16 mouse cellular contexts compared by ENCODE assay signal in genomic region chr5:116029071-116029470, GRCm38 (mm10). TPM values are rescaled to one million over a fixed set of nuclear protein-coding genes. Genes with fewer than 3 reads are reported as not detected.
A peak's percentile ranks its signal among the peaks of the same experiment; 100 is the strongest.
DNase-seq lines count a peak whose midpoint lies in the region; ATAC-seq and TF ChIP-seq lines count a peak whose summit lies in the region.
"Had no signal": no experiment of that assay in that cellular context is flagged by ENCODE, and none has a peak within 500 bp of the region (broad histone marks: within the 10 kb centered on the region; RNA-seq: fewer than 3 reads in every experiment).

No protein-coding gene starts in this region.

- H3K9me3 ChIP-seq in embryonic facial prominence, embryonic 13.5 days, result no peaks in the 10 kb centered on the region
- H3K9me3 ChIP-seq in embryonic facial prominence, embryonic 10.5 days, result no peaks in the 10 kb centered on the region
- no peaks in the 10 kb centered on the region for H3K9me3 ChIP-seq in MEL (replicated peaks; ENCODE audit: insufficient read depth, low read length)
- no peaks in the 10 kb centered on the region for H3K9me3 ChIP-seq in liver, embryonic 11.5 days (ENCODE audit: control insufficient read depth, low read length)
- H3K9me3 ChIP-seq in forebrain, embryonic 10.5 days, result no peaks in the 10 kb centered on the region

- peak; percentile 87 to 96 for TF ChIP-seq EP300 in MEL (IDR thresholded peaks at IDR 0.05; ENCODE audit: low read depth in 1 of 2, low read length in 2 of 2)

- no peak overlapping the region for H3K4me3 ChIP-seq in embryonic facial prominence, embryonic 13.5 days
- H3K4me3 ChIP-seq in embryonic facial prominence, embryonic 10.5 days, result no peak overlapping the region
- H3K4me3 ChIP-seq in MEL (ENCODE audit: control insufficient read depth in 1 of 2, insufficient read depth in 1 of 2, low read depth in 2 of 2, low read length in 2 of 2), result peak overlapping the region in 1 of 2 experiments; percentile 52; a peak in 2 of 4 replicates
- H3K4me3 ChIP-seq in liver, embryonic 11.5 days (ENCODE audit: low read depth, low read length), result peak overlapping the region; percentile 11; the same call in 1 of the 2 replicates
- no peak overlapping the region for H3K4me3 ChIP-seq in forebrain, embryonic 10.5 days

- peaks cover 6% of the 10 kb centered on the region for H3K79me2 ChIP-seq in MEL (ENCODE audit: control insufficient read depth, insufficient read depth, low read length, poor library complexity)

- H3K36me3 ChIP-seq in embryonic facial prominence, embryonic 13.5 days, result no peaks in the 10 kb centered on the region
- H3K36me3 ChIP-seq in embryonic facial prominence, embryonic 10.5 days (replicated peaks), result no peaks in the 10 kb centered on the region
- H3K36me3 ChIP-seq in MEL (ENCODE audit: control insufficient read depth in 1 of 2, insufficient read depth in 2 of 2, low read length in 2 of 2), result peaks cover 0 to 39% of the 10 kb centered on the region in 2 experiments; a peak in 2 of 4 replicates
- H3K36me3 ChIP-seq in liver, embryonic 11.5 days (ENCODE audit: control insufficient read depth, insufficient read depth, low read length), result no peaks in the 10 kb centered on the region
- no peaks in the 10 kb centered on the region for H3K36me3 ChIP-seq in forebrain, embryonic 10.5 days (replicated peaks)

- H3K27ac ChIP-seq in embryonic facial prominence, embryonic 13.5 days, result 0 out of 2 replicates have a peak overlapping the region, but pooled peaks have one; percentile 39
- H3K27ac ChIP-seq in embryonic facial prominence, embryonic 10.5 days (replicated peaks), result no peak overlapping the region
- H3K27ac ChIP-seq in MEL (ENCODE audit: control insufficient read depth, low read depth, low read length), result peak overlapping the region; percentile 96
- peak overlapping the region; percentile 51 for H3K27ac ChIP-seq in liver, embryonic 11.5 days (ENCODE audit: low read depth, low read length)
- H3K27ac ChIP-seq in forebrain, embryonic 10.5 days, result no peak overlapping the region
- H3K27ac ChIP-seq: hindbrain, postnatal 0 days had no signal

- H3K9ac ChIP-seq in embryonic facial prominence, embryonic 13.5 days, result no peak overlapping the region
- peak overlapping the region; percentile 59; the same call in 1 of the 2 replicates for H3K9ac ChIP-seq in MEL (ENCODE audit: control insufficient read depth, low read depth, low read length, poor library complexity, severe bottlenecking)
- H3K9ac ChIP-seq in liver, embryonic 11.5 days (ENCODE audit: low read depth, low read length), result no peak overlapping the region

- peaks cover 5% of the 10 kb centered on the region for H3K27me3 ChIP-seq in embryonic facial prominence, embryonic 13.5 days
- peaks cover 11% of the 10 kb centered on the region for H3K27me3 ChIP-seq in embryonic facial prominence, embryonic 10.5 days (replicated peaks; ENCODE audit: low read depth, poor library complexity, severe bottlenecking)
- H3K27me3 ChIP-seq in MEL (ENCODE audit: control insufficient read depth in 1 of 2, insufficient read depth in 2 of 2, low read length in 2 of 2), result no peaks in the 10 kb centered on the region
- H3K27me3 ChIP-seq in liver, embryonic 11.5 days (replicated peaks; ENCODE audit: control insufficient read depth, insufficient read depth, low read length), result no peaks in the 10 kb centered on the region
- H3K27me3 ChIP-seq in forebrain, embryonic 10.5 days (ENCODE audit: poor library complexity, severe bottlenecking), result peaks cover 20% of the 10 kb centered on the region

- ATAC-seq in embryonic facial prominence, embryonic 13.5 days (ENCODE audit: insufficient number of reproducible peaks, insufficient read depth, low FRiP score, low TSS enrichment, low read depth), result no peak
- ATAC-seq in liver, embryonic 11.5 days (replicated peaks; ENCODE audit: low FRiP score), result peak; percentile 67
- ATAC-seq: hindbrain, postnatal 0 days had no signal

- H3K4me1 ChIP-seq in embryonic facial prominence, embryonic 13.5 days, result peaks cover 12% of the 10 kb centered on the region
- peaks cover 17% of the 10 kb centered on the region for H3K4me1 ChIP-seq in embryonic facial prominence, embryonic 10.5 days
- peaks cover 24 to 46% of the 10 kb centered on the region in 2 experiments for H3K4me1 ChIP-seq in MEL (ENCODE audit: control insufficient read depth in 1 of 2, insufficient read depth in 2 of 2, low read length in 2 of 2)
- H3K4me1 ChIP-seq in liver, embryonic 11.5 days (replicated peaks; ENCODE audit: control insufficient read depth, insufficient read depth, low read length), result peaks cover 32% of the 10 kb centered on the region
- peaks cover 15% of the 10 kb centered on the region for H3K4me1 ChIP-seq in forebrain, embryonic 10.5 days

- TF ChIP-seq RAD21 in MEL (IDR thresholded peaks at IDR 0.05; ENCODE audit: low read depth, low read length), result no peak

- 58% methylated on average over 7 of the region's 7 CpGs for WGBS in embryonic facial prominence, embryonic 13.5 days
- 70% methylated on average over 7 of the region's 7 CpGs for WGBS in embryonic facial prominence, embryonic 10.5 days
- WGBS in liver, embryonic 11.5 days, result 19% methylated on average over 7 of the region's 7 CpGs
- WGBS in forebrain, embryonic 10.5 days, result 73% methylated on average over 7 of the region's 7 CpGs

- DNase-seq in embryonic facial prominence, embryonic 10.5 days (ENCODE audit: low spot score), result no peak
- DNase-seq in MEL (ENCODE audit: low read depth, low spot score), result peak; percentile 93
- DNase-seq in liver, embryonic 11.5 days (ENCODE audit: low spot score), result peak; percentile 69
- DNase-seq in thymus, adult 18-20 months, result peak; percentile 57 to 67
- no peak for DNase-seq in layer of hippocampus, postnatal 36 days
- DNase-seq in neural tube, embryonic 10.5 days (ENCODE audit: extremely low spot score, low spot score), result no peak
- no peak for DNase-seq in forebrain, embryonic 10.5 days (ENCODE audit: extremely low spot score, low spot score)
- DNase-seq: cerebellum, adult 9-10 months; gastrocnemius, postnatal 10 days; kidney, postnatal 25 days; lung, postnatal 36 days had no signal

- TF ChIP-seq POLR2A in MEL (IDR thresholded peaks at IDR 0.05; ENCODE audit: control insufficient read depth in 1 of 2, insufficient read depth in 1 of 2, low read depth in 1 of 2, low read length in 2 of 2, poor library complexity in 1 of 2), result peak in 1 of 2 experiments; percentile 36; a peak in 1 of 4 replicates

- TF ChIP-seq CTCF in MEL (IDR thresholded peaks at IDR 0.05 in 2 of 3, conservative IDR thresholded peaks at IDR 0.05 in 1 of 3; ENCODE audit: control insufficient read depth in 1 of 3, insufficient read depth in 1 of 3, low read depth in 2 of 3, low read length in 3 of 3, poor library complexity in 1 of 3, severe bottlenecking in 1 of 3), result no peak

- no peak overlapping the region for H3K4me2 ChIP-seq in embryonic facial prominence, embryonic 13.5 days
- H3K4me2 ChIP-seq in liver, embryonic 11.5 days, result peak overlapping the region; percentile 33

TF ChIP-seq in MEL, 35 proteins besides CTCF, POLR2A, EP300 and RAD21 (continues in another document):
- TF ChIP-seq ETS1 (IDR thresholded peaks at IDR 0.05; ENCODE audit: low read depth, low read length) (peak; percentile 93), GATA1 (IDR thresholded peaks at IDR 0.05; ENCODE audit: low read depth, low read length) (peak; percentile 92), RCOR1 (IDR thresholded peaks at IDR 0.05; ENCODE audit: low read depth, low read length) (peak; percentile 84; the same call in 1 of the 2 replicates), SIN3A (IDR thresholded peaks at IDR 0.05; ENCODE audit: low read length) (peak; percentile 53; the same call in 1 of the 2 replicates), ELF1 (IDR thresholded peaks at IDR 0.05; ENCODE audit: low read depth, low read length) (0 out of 2 replicates have a peak, but pooled peaks have one; percentile 62), E2F4 (IDR thresholded peaks at IDR 0.05; ENCODE audit: borderline replicate concordance, low read depth, low read length) (no peak), HCFC1 (IDR thresholded peaks at IDR 0.05; ENCODE audit: low read depth, low read length) (no peak), ZC3H11A (IDR thresholded peaks at IDR 0.05; ENCODE audit: low read depth, low read length) (no peak), NELFE (IDR thresholded peaks at IDR 0.05; ENCODE audit: low read depth, low read length) (no peak), USF2 (IDR thresholded peaks at IDR 0.05; ENCODE audit: borderline replicate concordance in 1 of 2, insufficient read depth in 1 of 2, low read depth in 1 of 2, low read length in 2 of 2) (no peak), MYB (IDR thresholded peaks at IDR 0.05; ENCODE audit: low read depth, low read length) (0 out of 2 replicates have a peak, but pooled peaks have one; percentile 47), TAL1 (IDR thresholded peaks at IDR 0.05; ENCODE audit: low read length) (peak; percentile 96), MXI1 (IDR thresholded peaks at IDR 0.05; ENCODE audit: low read depth, low read length) (no peak), ZNF384 (IDR thresholded peaks at IDR 0.05; ENCODE audit: low read depth, low read length) (no peak), BHLHE40 (IDR thresholded peaks at IDR 0.05; ENCODE audit: borderline replicate concordance, low read depth, low read length) (peak; percentile 93), MYC (IDR thresholded peaks at IDR 0.05; ENCODE audit: low read depth, low read length) (0 out of 2 replicates have a peak, but pooled peaks have one; percentile 54)

RNA-seq across cellular contexts. Expression of gene Prkab1, which starts 4.8 kb away (rescaled TPM):
- polyA plus RNA-seq in embryonic facial prominence, embryonic 13.5 days (2015; fragmentation: Nextera tagmentation; extraction: Ambion mirVana), result 67.1 and 73.7 TPM in 2 replicates
- 77.1 and 79.2 TPM in 2 replicates for polyA plus RNA-seq in embryonic facial prominence, embryonic 10.5 days (2016; fragmentation: Nextera tagmentation; extraction: Ambion mirVana)
- 80.4 and 109 TPM in 2 replicates for total RNA-seq in MEL (2012; rRNA removed)
- polyA plus RNA-seq in MEL (2012; ENCODE audit: insufficient read depth in 1 of 2, insufficient read length in 2 of 2, low read depth in 1 of 2, low replicate concordance in 2 of 2, missing spikeins in 1 of 2), result 100 to 1,000 TPM in 1 of 2 experiments, not detected in 1; 175 TPM
- polyA plus RNA-seq in liver, embryonic 11.5 days (2014; fragmentation: Nextera tagmentation; extraction: Ambion mirVana), result 109 and 111 TPM in 2 replicates
- 10 to 100 TPM; 16.4 to 17.5 TPM for total RNA-seq in layer of hippocampus, postnatal 36 days (2021)
- polyA plus RNA-seq in forebrain, embryonic 10.5 days (2016; fragmentation: Nextera tagmentation; extraction: Ambion mirVana), result 74.9 and 77.5 TPM in 2 replicates

RNA-seq across cellular contexts. Expression of gene Tmem233, which starts 54.0 kb away (rescaled TPM):
- polyA plus RNA-seq in embryonic facial prominence, embryonic 13.5 days (2015; fragmentation: Nextera tagmentation; extraction: Ambion mirVana), result not detected in 2 replicates
- polyA plus RNA-seq in embryonic facial prominence, embryonic 10.5 days (2016; fragmentation: Nextera tagmentation; extraction: Ambion mirVana), result not detected in 2 replicates
- total RNA-seq in MEL (2012; rRNA removed), result 5.4 and 6.0 TPM in 2 replicates
- not detected for polyA plus RNA-seq in MEL (2012; ENCODE audit: insufficient read depth in 1 of 2, insufficient read length in 2 of 2, low read depth in 1 of 2, low replicate concordance in 2 of 2, missing spikeins in 1 of 2)
- polyA plus RNA-seq in liver, embryonic 11.5 days (2014; fragmentation: Nextera tagmentation; extraction: Ambion mirVana), result not detected in 2 replicates
- total RNA-seq in layer of hippocampus, postnatal 36 days (2021), result not detected
- not detected in 2 replicates for polyA plus RNA-seq in forebrain, embryonic 10.5 days (2016; fragmentation: Nextera tagmentation; extraction: Ambion mirVana)
- total RNA-seq: hindbrain, postnatal 0 days; left cerebral cortex, postnatal 14 days had no signal
- polyA plus RNA-seq: forebrain, embryonic 11.5 days; hindbrain, postnatal 0 days; neural tube, embryonic 11.5 days had no signal

Comparison
In these comparisons a context has a peak if more than half of its experiments do, and no peak if none do; other contexts are left out.
1. H3K27ac ChIP-seq: peak in embryonic facial prominence, embryonic 13.5 days (single experiment), MEL (single experiment) and liver, embryonic 11.5 days (single experiment); none in embryonic facial prominence, embryonic 10.5 days (single experiment) and forebrain, embryonic 10.5 days (single experiment).
2. DNase-seq: peak in MEL (single experiment), liver, embryonic 11.5 days (single experiment) and thymus, adult 18-20 months (2 of 2); none in embryonic facial prominence, embryonic 10.5 days (single experiment), layer of hippocampus, postnatal 36 days (0 of 2), neural tube, embryonic 10.5 days (single experiment) and forebrain, embryonic 10.5 days (single experiment).